Mouse (Mus musculus): ENCODE results near the gene Arvcf.

Gene Arvcf

DNA sequence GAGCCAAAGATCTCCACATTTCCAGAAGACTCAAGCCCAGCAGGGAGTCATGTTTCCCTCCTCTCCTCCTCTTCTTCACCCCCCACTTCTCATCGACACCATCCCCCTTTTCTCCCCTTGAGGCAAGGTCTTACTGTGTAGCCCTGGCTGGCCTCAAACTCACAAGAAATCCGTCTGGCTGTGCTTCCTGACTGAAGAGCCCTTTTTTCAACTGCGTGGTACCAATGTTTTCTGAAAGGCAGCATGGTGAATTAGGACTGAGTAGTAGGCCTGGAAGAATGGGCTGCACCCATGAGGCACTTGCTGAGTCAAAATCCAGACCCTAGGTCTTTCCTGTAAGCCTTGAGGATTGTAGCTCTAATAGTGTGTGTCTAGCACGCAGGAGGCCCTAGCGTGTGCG, 42.4 kb downstream of the Arvcf start:
- no peak for DNase-seq

DNA sequence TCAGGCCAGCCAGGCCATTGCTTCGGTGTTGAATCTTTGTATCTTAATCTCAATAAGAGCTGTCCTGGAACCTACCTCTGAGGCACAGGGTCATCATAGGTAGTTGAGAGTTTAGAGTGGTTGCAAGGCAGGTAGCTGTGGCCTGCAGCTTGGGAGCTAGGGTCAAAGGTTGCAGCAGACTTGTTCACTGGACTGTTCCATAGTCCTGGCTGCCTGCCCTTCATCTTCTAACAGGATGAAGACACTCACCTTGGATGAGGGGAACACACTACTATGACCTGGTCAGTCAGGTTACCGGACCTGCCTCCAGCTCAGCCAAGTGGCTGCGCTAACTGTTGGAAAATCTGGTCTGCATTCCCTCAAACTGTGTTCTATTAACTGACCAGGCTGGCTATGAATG, 43.1 kb downstream of the Arvcf start:
- no peak for DNase-seq

DNA sequence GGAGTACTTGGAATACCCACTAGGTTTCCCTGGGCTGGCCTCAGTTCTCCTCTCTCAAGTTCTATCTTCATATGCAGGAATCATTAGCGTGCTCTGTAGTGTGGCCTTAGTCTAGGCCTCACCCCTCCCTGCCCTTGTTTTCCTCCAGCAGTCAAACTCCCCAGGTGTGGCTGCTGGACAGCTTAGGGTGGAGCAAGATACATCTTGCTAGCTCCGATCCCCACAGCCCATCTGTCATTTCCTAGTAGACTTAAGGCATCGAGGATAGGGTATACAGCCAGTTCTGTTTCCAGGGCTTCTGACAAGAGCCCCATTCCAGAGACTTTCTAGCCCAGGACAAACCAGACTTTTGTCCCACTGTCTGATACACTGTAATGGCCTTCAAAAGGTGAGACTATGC, 43.7 kb downstream of the Arvcf start:
- no peak for DNase-seq

DNA sequence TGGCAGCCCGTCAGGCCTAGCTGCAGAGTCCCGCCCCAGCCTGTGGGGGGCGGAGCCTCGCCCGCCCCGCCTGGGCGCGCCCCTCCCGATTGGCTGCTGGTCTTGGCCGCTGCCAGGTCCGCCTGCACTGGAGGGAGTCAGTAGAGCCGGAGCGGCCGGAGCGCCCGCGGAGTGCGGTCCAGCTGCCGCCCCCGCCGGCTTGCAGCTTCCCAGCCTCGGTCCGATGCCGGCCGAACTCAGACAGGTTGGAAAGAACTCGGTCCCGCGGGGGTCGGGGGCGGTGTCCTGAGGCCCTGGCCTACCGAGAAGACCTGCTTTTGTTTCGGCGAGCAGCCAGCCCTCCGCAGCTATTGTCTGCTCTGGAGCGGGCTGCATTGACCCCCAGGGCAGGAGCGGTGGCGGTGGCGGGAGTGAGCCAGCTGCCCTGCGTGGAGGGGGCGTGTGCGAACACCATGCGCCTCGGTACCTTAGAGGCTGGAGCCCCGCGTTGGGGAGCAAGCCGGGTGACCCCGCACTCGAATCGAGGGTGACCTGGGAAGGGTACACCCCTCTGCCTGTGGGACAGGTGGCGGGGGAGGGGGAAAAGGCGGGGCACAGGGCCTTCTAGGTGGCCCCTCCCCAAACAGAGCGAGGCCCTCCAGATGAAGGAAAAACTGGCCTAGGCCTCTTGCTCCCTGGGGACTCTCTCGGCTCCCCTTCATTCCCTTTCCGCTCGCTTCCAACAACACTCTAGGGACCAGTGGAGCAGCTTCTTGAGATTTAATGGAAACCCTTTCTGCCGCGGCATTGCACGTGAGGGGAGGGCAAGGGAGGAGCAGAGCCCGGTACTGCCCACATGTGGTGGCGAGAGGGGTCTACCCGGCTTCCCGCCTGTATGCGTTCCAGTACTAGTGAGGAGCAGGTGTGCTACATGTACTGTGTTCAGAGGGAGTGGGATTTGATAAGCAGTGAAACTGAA, 44.8 kb downstream of the Arvcf start:
- peak; percentile 86 for DNase-seq

DNA sequence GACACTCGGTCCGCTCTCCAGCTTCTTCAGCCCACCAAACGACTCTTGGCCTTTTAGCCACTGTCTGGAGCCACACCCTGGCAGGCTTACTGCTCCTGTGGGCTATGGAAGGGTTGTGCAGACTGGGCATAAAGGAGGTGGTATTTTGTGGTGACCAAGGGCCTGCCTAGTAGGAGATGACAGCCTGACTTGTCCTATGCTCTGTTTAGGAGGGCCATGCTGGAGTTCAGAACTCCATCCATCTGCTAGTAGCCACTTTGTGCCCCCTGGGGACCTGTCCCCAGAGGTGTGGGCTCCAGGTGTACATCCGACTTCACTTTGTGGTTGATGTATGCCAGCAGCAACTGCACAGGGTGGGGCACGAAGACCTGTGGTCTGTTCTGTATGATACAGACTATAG, 45.6 kb downstream of the Arvcf start:
- DNase-seq, result no peak

DNA sequence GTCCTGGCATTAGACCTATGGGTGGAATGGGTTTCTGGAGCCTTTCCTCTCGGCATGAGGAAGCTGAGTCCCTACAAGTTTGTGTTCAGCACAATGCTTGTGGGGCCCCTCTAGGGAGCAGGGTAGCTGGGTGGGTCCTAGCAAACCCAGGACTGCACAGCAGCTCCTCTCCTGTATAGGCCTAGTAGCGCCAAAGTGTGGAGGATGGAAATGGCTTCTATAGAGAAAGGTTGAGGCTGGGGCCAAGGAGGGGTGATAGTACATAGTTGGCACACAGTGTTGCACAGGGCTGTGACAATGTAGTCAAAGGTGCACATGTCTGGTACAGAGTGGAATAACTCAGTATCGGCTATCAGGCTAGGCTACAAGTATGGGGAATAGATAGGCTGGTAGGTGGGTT, 46.1 kb downstream of the Arvcf start:
- DNase-seq, result no peak

DNA sequence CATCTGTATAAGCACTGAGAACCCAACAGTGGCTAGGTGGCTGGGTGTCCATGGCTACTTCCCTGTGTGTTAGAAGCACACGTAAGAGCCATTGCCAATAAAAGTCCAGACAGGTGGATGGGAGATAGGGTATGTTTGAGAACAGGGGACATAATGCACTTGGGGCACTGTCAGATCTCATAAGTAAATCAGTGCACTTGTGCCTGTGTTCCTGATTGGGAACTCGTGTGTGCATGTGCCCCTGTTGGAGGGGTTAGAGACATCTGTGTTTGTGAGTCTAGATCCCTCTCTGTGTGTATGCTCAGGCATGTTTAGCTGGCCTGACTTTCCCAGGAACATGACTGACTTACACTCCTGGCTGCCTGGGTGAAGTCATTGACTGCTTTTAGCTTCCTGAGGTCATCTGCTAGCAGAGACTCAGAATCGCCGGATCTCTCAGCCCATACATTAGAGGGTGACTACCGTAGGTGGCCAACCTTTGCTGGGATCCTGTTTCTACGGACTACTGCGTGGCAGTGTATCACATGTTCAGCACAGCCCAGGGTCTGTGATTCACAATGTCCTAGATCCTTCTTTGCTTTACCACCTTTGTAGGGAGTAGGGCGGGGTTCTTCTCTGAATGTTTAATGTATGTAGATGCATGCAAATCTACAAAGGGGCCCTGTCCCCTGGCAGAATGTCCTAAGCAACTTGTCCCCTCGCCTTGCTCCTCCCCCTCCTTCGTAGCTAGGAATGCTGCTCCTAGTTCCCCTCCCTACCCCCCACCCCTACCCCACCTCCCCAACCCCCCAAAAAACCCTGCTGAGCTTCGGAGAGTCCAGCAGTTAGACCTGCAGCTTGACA, 47.0 kb downstream of the Arvcf start:
- DNase-seq, result no peak

DNA sequence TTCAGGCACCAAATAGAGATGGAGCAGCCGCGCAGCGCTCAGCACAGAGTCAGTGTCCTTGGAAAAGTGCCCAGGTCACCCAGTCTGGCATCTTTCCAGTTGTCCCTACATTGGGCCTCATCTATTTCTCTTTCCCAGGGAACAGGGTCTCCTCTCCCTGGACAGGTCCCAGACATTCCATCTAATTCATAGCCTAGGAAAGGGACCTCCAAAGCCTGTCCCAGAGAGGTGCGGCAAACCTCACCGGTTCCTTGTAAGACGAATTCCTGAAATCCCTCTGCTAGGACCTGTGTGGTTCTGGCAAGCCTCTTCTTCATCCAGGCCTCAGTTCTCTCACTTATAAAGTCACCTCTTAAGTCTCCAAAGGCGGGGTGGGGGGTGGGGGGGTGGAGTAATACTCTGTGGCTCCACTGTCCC, 47.6 kb downstream of the Arvcf start:
- DNase-seq, result no peak

DNA sequence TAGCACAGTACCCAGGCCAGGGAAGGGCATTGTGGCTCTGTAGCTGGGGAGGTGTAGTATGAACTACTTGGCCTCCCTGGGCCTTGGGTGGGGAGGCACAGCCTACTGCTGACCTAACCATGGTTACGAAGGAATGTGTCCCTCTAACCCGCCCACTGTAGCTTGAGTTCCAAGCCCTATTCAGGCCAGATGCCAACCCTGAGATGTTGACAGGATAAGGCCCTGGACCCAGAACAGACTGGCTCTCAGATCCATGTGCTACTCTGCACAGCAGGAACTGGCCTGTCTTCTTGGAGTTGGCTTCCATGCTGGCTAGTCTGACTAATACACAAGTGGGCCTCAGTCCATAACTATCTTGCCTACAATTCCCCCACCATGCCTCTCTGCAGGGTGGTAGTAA, 48.2 kb downstream of the Arvcf start:
- DNase-seq, result no peak

DNA sequence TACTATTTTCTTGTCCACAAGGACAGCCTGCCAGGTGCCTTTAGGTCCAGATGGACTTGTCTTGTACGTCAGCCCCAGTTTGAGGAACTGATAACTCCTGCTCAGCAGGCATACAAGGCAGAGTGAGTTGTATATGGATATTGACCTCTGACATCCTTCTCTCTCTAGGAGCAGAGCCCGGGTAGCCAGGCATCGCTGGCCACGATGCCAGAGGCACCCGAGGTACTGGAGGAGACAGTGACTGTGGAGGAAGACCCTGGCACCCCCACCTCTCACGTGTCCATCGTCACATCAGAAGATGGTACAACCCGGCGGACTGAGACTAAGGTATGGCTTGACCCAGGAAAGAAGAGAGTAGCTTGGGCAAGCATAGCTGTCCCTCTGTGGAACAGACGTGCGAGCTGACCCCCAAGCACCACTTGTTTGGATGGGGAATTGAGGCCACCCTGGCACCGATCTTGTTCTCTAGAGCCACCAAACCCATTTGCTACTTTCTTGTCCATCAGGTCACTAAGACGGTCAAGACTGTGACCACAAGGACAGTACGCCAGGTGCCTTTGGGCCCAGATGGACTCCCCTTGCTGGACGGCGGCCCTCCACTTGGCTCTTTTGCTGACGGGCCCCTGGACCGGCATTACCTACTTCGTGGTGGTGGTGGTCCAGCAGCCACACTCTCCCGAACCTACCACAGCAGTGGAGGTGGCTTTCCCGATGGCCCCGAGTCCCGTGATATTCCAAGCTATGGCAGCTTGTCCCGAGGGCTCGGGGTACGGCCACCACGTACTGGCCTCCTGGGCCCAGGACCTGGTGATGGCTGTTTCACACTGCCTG, 49.0 kb downstream of the Arvcf start:
- DNase-seq, result no peak

DNA sequence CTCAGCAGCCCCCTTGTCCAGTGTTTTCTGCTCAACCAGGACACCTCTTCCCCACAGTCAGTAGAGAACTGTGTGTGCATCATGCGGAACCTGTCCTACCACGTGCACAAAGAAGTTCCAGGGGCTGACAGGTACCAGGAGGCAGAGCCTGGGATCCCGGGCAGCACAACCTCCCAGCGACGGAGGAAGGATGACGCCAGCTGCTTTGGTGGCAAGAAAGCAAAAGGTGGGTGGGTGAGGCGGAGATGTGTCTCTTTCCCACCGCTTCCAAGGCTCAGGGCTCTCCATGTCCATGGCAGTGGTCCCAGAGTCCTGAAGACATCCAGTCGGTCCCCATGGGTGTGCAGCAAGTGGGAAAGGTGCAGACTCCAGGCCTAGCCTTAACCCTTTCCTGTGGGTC, 52.0 kb downstream of the Arvcf start:
- DNase-seq, result no peak

DNA sequence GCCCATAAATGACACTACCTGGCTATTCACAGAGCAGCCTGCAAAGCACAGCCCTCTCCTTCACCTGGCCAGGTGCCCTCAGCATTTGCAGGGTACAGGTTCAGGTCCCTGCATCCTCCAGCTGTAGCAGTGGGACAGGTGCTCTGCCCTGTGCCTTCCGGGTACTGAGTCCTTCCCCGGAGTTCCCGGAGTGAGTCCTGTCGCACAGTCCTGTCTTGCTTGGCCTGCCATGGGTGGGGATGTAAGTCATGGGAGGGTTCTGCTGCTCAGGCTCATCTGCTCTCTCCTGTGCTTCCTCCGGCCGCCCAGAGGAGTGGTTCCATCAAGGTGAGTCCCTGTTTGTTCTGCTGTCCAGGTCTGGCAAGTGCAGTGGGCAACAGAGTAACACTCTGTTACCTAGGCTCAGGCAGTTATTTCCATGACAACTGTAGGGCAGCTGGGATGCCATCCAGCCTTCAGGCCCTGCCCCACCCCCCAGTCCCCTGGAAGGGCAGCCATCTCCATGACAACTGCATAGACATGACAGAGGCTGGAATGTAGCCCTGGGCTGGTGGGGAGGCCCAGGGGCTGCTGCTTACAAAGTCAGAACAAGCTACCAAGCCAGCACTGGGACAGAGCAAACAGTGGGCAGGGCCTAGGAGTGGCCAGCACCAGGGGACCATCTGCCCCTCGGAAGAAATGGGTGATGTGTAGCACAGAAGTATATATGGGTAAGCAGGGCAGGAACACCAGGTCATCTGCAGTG, 52.7 kb downstream of the Arvcf start:
- no peak for DNase-seq

DNA sequence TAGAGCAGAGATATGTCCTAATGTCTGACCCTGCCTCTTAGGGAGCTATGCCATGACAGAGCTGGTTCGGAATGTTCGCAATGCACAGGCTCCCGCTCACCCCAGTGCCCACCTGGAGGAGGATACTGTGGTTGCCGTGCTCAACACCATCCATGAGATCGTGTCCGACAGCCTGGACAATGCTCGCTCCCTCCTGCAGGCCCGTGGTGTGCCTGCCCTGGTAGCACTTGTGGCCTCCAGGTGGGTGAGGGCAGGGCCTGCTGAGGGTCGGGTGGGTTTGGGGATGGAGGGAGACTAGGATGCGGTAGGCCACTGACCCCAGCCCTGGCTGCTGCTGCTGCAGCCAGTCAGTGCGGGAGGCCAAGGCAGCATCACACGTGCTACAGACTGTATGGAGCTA, 55.3 kb downstream of the Arvcf start:
- no peak for DNase-seq

DNA sequence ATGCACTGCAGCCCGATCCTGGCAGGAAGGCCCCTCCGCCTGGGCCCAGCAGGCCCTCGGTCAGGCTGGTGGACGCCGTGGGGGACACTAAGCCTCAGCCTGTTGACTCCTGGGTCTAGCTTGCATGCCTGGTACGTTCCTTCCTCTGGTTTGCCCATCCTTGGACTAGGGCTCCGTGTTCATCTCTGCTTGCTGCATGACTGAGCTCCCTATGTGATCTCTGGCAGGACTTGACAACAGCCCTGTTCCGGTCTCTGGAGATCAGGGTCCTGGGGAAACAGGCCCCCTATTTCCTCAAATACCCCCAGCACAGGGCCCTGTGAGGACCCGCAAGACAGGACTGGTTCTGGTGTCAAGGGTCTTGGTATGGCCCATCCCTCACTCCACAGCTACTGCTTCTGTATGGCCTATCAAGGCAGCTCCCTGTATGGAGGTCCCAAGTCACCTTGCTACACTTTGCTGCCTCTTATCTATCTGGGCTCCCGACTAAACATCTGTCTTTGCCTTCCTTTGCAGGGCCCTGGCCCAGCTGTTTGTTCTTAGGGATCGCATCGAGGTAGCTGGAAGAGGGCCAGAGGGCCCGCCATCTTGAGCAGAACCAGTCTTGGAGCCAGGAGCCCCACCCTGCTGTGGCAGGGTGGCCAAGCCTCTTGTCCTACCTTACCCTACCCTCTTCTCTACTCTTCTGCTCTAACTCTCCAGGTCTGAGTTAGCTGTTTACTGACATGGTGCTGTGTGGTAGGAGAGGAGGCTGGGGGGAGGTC, 57.3 kb downstream of the Arvcf start:
- no peak for DNase-seq

DNA sequence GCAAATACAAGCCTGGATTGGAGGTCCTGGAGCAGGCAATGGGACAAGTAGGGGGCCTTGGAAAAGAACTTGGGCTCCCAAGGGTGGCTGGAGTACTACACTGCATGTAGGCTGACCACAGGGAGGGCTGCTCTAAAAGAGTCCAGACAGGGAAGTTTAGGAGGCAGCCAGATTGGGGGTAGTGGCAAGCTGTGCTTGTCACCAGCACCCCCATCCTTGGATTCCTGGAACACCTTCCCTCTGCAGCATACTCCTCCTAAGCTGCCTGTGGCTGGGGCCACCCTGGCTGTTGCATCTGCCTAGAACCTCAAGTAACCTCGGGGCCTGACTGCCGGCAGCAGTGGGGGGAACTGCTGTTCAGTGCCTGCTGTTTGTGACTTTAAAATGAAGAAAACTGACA, 57.9 kb downstream of the Arvcf start:
- DNase-seq, result no peak

DNA sequence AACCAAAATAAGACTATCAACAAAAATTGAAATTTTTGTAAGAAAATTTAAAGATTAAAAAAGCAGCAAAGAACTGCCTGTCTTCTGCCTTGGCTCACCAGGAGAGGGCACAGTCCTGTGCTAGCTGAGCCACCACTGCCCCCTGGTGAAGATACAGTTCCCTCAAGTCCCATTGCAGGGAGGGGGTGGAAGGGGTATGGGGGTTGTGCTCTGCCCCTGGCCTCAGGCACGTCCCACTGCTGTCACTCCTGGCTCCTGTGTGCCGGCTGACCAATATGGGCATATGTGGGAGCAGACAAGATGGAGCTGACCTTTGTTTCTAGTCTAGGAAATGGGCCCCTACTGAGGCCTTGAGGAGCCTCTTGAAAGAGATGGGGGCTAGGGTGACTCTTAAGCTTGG, 58.3 kb downstream of the Arvcf start:
- DNase-seq, result no peak

DNA sequence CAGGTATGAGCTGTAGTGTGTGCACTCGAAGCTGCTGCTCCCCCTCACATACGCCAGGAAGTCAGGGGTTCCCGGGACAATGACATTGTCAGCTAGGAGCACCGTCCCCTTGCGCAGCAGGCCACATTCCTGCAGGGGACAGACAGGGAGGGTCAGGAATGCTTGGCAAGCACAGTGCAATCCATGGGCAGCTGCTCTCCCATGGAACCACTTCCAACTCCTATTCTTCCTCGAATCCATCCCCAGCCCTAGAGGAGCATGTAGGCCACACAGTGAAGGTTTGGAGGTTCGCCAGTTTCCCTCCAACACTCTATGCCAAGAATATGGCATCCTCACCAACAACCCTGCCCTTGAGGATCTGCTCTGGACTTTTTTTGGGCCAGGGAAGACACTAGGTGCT, 59.9 kb downstream of the Arvcf start:
- no peak for DNase-seq

DNA sequence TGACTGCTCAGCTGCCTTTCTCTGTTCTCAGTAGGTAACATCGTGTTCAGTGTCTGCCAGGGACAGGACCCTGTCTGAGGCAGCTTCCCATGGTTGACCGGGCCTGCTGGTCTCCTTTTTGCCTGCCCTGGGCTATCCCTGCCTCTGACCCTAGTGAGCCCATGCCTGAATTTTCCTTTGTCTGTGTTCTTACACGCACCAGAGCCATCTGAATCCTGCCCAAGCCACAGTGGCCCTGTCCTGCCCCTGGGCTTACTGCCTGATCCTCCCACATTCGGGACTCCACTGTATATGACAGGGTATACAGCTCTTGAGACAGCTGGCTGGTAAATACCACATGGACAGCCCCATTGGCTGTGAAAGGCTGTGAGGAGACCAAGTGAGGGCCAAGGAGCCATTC, 61.8 kb downstream of the Arvcf start:
- DNase-seq, result no peak

DNA sequence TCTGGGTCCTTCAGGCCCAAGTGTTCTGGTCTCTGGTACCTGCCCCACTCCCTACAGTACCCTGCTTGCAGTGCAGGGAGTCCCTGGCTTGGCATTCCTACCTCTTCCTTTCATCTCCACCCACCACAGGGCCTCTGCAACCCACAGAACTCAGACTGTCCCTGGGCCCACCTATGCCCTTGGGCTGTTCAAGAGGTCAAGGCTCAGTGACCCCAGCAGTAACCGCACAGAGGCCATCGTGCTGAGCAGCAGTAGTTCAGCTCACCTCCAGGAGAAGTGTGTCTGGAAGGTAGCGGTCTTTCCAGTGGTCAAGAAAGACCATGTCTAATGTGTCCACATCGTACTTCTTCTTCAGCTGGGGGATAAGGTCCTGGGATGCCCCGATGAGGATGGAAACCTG, 62.4 kb downstream of the Arvcf start:
- DNase-seq, result no peak

DNA sequence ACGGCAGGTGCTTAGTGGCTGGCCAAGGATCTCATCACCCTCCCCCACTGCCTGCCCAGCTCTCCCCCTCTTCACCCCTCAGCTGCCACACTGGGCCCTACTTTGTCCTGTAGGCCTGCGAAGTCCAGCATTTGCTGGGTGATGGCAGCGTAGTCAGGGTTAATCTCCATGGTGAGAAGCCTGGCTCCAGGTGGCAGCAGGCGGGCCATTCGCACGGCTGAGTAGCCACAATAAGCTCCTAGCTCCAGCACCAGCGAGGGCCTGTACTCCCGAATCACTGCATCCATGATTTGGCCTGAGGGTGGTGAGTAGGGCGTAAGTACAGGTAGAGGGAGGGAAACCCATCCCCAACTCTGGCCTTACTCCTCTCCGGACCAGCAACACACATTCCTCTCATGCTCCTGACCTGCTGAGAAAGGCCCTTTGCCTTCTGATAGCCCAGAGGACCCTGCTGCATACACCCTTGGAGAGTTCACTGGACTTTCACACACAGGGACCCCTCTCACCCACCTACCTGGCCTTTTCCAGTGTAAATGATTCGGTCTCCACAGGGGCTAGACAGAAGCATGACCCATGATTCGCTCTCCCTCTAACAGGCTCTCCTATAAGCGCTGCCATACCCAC, 63.2 kb downstream of the Arvcf start:
- no peak for DNase-seq

DNA sequence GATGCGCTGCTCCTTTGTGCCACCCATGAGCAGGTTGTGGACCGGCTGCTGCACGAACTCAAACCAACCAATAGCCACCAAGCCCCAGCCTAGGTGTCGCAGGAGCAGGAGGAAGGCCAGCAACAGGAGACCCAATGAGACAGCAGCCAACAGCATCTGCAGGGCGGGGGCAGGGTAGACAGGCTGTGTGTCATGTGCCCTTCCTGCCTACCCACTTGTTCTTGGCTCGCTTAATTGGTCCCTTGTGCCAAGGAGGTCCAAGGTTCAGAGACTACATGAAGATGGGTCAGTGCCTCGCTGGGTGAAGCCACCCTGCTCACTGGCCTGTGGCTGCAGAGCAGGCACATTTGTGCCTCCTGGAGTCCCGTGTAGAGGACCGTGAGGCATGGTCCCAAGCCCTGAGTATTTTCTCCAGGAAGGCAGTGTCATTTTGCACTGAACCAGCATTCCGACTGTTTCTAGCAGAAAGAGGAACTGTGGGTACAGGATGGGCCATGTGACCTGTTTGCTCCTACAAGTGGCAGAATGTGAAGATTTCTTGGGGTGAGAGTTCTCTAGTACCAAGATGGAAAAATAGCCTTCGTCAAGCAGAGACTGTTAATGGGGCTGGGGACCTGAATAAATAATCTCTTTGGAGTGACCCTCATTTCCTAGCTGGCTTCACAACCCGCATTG, 64.0 kb downstream of the Arvcf start:
- peak; percentile 83 for DNase-seq
